Mouse (Mus musculus) mesoderm, embryonic 11.5 days (tissue): ENCODE data around the gene Olfr1316.

Source experiments
- DNase-seq: peaks from one replicate; pipeline ENCODE4 v3.0.0-alpha.2; 2012; ENCODE audit warnings: low read depth, low spot score

Olfr1316 gene

DNA sequence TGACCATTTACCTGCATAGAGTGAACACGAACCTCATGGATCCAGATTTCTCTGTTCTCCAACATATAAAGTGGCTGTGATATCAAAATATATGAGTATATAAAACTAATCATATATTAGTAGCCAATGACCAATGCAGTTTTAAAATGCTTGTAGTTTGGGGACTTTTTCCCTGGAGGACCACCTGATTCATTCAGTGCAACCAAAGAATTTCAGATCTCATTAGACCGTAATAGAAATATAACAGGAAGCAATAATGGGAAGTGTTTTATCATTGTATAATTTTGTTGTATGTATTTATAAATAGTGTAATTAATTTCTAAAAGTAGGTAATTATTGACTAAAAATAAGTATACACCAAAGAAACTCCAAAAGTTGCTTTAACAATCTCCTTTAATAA, at the start of gene Olfr1316:
Gene Olfr1316 (minus strand): TSS at position 101 of the 400 bp plus-strand sequence.
- DNase-seq: no peak

DNA sequence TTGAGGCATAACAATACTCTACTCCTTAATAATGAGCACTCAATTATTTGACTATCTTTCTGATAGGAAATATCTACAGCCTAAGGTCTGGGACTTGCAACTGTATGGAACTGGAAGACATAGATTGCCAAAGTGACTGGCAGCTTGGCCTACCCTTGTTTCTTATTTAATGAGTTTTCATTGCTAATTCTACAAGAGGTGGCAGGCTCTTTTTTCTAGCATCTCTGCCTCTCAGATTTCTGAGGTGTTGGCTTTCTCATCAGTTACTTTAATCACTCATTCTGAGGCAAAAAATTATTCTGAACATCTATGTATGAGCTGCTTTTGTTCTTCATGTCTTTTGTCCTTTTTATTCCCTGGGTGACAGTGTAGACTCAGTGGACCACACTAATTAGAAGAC, 19.1 kb upstream of the Olfr1316 start, which contains the start of gene Olfr1318:
Gene Olfr1318 (plus strand): TSS at position 301 of the 400 bp plus-strand sequence.
- DNase-seq: no peak

DNA sequence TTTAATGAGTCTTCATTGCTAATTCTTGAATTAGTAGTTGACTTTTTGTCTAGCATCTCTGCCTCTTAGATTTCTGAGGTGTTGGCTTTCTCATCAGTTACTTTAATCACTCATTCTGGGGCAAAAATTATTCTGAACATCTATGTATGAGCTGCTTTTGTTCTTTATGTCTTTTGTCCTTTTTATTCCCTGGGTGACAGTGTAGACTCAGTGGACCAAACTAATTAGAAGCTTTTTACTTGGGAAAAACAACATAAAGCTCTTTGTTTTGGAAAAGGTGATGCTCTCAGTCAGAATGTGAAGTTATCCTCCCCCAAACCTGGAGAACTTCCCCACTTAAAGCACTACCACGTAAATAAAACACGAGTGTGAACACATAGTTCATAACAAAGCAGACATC, 5.3 kb upstream of the Olfr1316 start, which contains the start of gene Olfr1317:
Gene Olfr1317 (plus strand): TSS at position 301 of the 400 bp plus-strand sequence.
- no peak for DNase-seq

GRCm38 (mm10) chr2:112115340-112115739, 19.4 kb downstream of the Olfr1316 start, which contains the start of gene Olfr1315-ps1:
Gene Olfr1315-ps1 (minus strand): TSS chr2:112115440.
- DNase-seq: no peak

DNA sequence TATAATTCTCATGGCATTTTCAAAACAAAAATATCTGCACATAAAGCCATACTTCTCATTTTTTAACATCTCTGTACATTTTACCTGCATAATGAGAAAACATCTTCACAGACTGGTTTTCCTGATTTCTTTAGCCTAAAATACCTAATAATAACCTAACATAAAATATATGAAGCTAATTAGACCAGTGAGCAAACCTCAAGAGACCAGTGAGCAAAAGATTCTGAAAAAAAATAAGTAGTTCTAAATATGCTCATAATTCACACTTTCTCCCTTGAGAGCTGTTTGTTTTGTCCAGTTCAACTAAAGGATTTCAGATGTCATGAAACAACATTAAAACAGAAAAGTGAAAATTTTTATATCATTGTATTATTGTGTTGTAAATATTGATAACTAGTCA, 38.1 kb downstream of the Olfr1316 start, which contains the start of gene Olfr1314:
Gene Olfr1314 (minus strand): TSS at position 101 of the 400 bp plus-strand sequence.
- DNase-seq: no peak

DNA sequence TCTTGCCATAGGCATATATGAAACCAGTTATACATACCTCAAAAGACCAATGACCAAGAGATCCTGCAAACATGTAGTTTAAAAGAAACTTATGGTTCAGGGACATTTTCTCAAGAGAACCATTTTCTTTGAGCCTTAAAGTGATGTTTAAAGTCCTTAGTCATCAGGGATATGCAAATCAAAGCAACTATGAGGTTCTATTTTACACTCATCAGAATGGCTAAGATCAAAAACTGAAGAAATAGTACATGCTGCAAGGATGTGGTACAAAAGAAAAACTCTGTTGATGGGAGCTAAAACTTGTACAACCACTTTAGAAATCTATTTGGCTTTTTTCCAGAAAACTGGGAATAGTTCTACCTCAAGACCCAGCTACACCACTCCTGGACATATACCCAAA, 57.0 kb downstream of the Olfr1316 start, which contains the start of gene Olfr1313:
Gene Olfr1313 (minus strand): TSS at position 101 of the 400 bp plus-strand sequence.
- no peak for DNase-seq
